ENCODE assay signal across 13 mouse cellular contexts in the genomic region with DNA sequence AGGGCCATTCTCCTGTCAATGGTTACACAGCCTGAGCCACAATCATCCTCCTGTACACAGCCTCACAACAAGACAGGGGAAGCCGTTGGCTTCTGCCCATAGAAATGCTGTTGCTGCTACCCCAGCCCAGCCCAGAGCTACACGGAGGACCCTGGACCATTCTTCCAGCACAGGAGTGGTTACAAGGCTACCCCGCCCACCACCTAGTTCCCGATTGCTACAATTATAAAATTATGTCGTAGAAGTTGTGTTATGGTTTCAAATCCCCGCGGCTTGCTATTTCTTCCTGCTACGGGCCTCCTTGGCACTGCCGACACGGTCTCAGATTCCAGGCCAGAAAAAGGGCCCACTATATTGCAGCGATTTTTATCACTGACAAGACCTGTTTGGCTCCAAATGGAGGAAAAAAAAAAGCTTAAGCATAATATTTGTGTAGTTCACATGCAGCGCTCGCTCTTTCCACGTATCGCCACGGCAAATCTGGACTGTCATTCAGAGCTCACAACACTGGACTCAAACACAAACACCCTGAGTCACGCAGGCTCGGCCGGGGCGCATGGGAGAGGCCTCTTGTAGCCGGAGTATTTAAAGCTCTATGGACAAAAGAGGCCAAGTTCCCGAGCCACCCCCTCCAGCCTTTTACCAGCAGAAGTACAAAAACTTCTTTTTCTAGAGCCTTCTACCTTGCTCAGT.
DNase-seq lines count a peak whose midpoint lies in the region; ATAC-seq and TF ChIP-seq lines count a peak whose summit lies in the region.
"Had no signal": no experiment of that assay in that cellular context is flagged by ENCODE, and none has a peak within 500 bp of the region (broad histone marks: within the 10 kb centered on the region; RNA-seq: fewer than 3 reads in every experiment).

No protein-coding gene starts in this region.

- no peak for DNase-seq in heart, embryonic 10.5 days (ENCODE audit: low spot score)
- DNase-seq in heart, adult 11 months = no peak
- peak; percentile 34 for DNase-seq in thymus, postnatal 4 days
- no peak for DNase-seq in thymus, postnatal 10 days (ENCODE audit: low spot score in 2 of 2)
- DNase-seq in limb, embryonic 14.5 days (ENCODE audit: low spot score) = peak; percentile 27
- no peak for DNase-seq in adrenal gland, adult 2 months
- no peak for DNase-seq in frontal cortex, postnatal 36 days (ENCODE audit: low spot score in 2 of 2)
- DNase-seq: liver had no signal

- H3K27ac ChIP-seq in heart, embryonic 10.5 days = peak overlapping the region; percentile 59; the same call in 1 of the 2 replicates
- peak overlapping the region; percentile 77 for H3K27ac ChIP-seq in limb, embryonic 14.5 days (replicated peaks; ENCODE audit: low read depth, low read length)
- peak overlapping the region; percentile 87 for H3K27ac ChIP-seq in stomach, embryonic 16.5 days (ENCODE audit: low read length)
- H3K27ac ChIP-seq: hindbrain, postnatal 0 days had no signal

- no peak overlapping the region for H3K4me3 ChIP-seq in heart, embryonic 10.5 days
- H3K4me3 ChIP-seq in limb, embryonic 14.5 days (replicated peaks; ENCODE audit: low read length) = no peak overlapping the region
- no peak overlapping the region; the same call in 1 of the 2 replicates for H3K4me3 ChIP-seq in stomach, embryonic 16.5 days (replicated peaks; ENCODE audit: low read length)

- peaks cover 14% of the 10 kb centered on the region for H3K27me3 ChIP-seq in heart, embryonic 10.5 days (ENCODE audit: insufficient read depth, poor library complexity, severe bottlenecking)
- no peaks in the 10 kb centered on the region for H3K27me3 ChIP-seq in limb, embryonic 14.5 days (ENCODE audit: control insufficient read depth, insufficient read depth, low read length)
- no peaks in the 10 kb centered on the region for H3K27me3 ChIP-seq in stomach, embryonic 16.5 days (ENCODE audit: control insufficient read depth, insufficient read depth, low read length)
- H3K27me3 ChIP-seq: megakaryocyte, embryonic 14.5 days had no signal

- H3K36me3 ChIP-seq in heart, embryonic 10.5 days = no peaks in the 10 kb centered on the region
- no peaks in the 10 kb centered on the region for H3K36me3 ChIP-seq in limb, embryonic 14.5 days (ENCODE audit: control insufficient read depth, insufficient read depth, low read length)
- no peaks in the 10 kb centered on the region for H3K36me3 ChIP-seq in stomach, embryonic 16.5 days (ENCODE audit: control insufficient read depth, insufficient read depth, low read length)

- no peak overlapping the region for H3K9ac ChIP-seq in limb, embryonic 14.5 days (ENCODE audit: low read depth, low read length, severe bottlenecking)
- H3K9ac ChIP-seq in stomach, embryonic 16.5 days (ENCODE audit: low read length) = peak overlapping the region; percentile 49

- H3K4me2 ChIP-seq in limb, embryonic 14.5 days (replicated peaks; ENCODE audit: low read depth, low read length, severe bottlenecking) = no peak overlapping the region
- peak overlapping the region; percentile 34; the same call in 1 of the 2 replicates for H3K4me2 ChIP-seq in stomach, embryonic 16.5 days (ENCODE audit: low read depth, low read length)
- H3K4me2 ChIP-seq: heart, embryonic 11.5 days had no signal

- ATAC-seq in limb, embryonic 14.5 days (ENCODE audit: low FRiP score, low read depth) = peak; percentile 30; the same call in 1 of the 2 replicates
- peak; percentile 69; the same call in 1 of the 2 replicates for ATAC-seq in stomach, embryonic 16.5 days (ENCODE audit: insufficient read depth, low FRiP score)
- ATAC-seq: forebrain, embryonic 14.5 days; hindbrain, postnatal 0 days had no signal

- no peaks in the 10 kb centered on the region for H3K9me3 ChIP-seq in heart, embryonic 10.5 days
- no peaks in the 10 kb centered on the region for H3K9me3 ChIP-seq in limb, embryonic 14.5 days (ENCODE audit: control insufficient read depth, low read length)
- no peaks in the 10 kb centered on the region for H3K9me3 ChIP-seq in stomach, embryonic 16.5 days (replicated peaks; ENCODE audit: control insufficient read depth, low read length)
- H3K9me3 ChIP-seq: megakaryocyte, embryonic 14.5 days had no signal

- H3K4me1 ChIP-seq in heart, embryonic 10.5 days = peaks cover 28% of the 10 kb centered on the region
- H3K4me1 ChIP-seq in limb, embryonic 14.5 days (ENCODE audit: control insufficient read depth, insufficient read depth, low read length) = peaks cover 30% of the 10 kb centered on the region
- H3K4me1 ChIP-seq in stomach, embryonic 16.5 days (ENCODE audit: control insufficient read depth, insufficient read depth, low read length) = peaks cover 23% of the 10 kb centered on the region

- TF ChIP-seq POLR2A in limb, embryonic 14.5 days (IDR thresholded peaks at IDR 0.05; ENCODE audit: borderline replicate concordance, extremely low read depth, insufficient read depth, insufficient read length) = no peak

- 78% methylated on average over 22 of the region's 22 CpGs for WGBS in heart, embryonic 10.5 days
- 61% methylated on average over 22 of the region's 22 CpGs for WGBS in limb, embryonic 14.5 days
- 47% methylated on average over 22 of the region's 22 CpGs for WGBS in stomach, embryonic 16.5 days

Comparison
In these comparisons a context has a peak if more than half of its experiments do, and no peak if none do; other contexts are left out.
1. DNase-seq: peak in thymus, postnatal 4 days (single experiment) and limb, embryonic 14.5 days (single experiment); none in heart, embryonic 10.5 days (single experiment), heart, adult 11 months (single experiment), thymus, postnatal 10 days (0 of 2), adrenal gland, adult 2 months (single experiment) and frontal cortex, postnatal 36 days (0 of 2).
2. Peak in every context shown above with its lines, with median percentiles within 50 percentile points of each other: H3K27ac ChIP-seq.